Mouse (Mus musculus) neural tube, embryonic 13.5 days (tissue): Measurements from ENCODE around the gene Pnmal1. TPM values are rescaled to one million over a fixed set of nuclear protein-coding genes. Genes with fewer than 3 reads are reported as not detected.

Source experiments
- ATAC-seq: fragments of 200-750 bp; cut with Nextera tagmentation; 2 replicates; pipeline ENCODE4 v1.8.0; 2017; ENCODE audit warnings: low read depth, mild to moderate bottlenecking, moderate TSS enrichment, moderate library complexity
- H3K27ac ChIP-seq: fragments of 300-500 bp; sonication (generic); replicated peaks from 2 replicates; pipeline ENCODE4 v1.5.1; 2015; ENCODE audit warnings: moderate library complexity, mild to moderate bottlenecking, inconsistent platforms
- H3K27me3 ChIP-seq: fragments of 300-500 bp; sonication (generic); 2 replicates; pipeline ENCODE4 v1.6.1; 2015; ENCODE audit warnings: mild to moderate bottlenecking, inconsistent platforms
- H3K36me3 ChIP-seq: fragments of 300-500 bp; sonication (generic); 2 replicates; pipeline ENCODE4 v1.6.1; 2015; ENCODE audit warnings: mild to moderate bottlenecking, inconsistent platforms
- H3K4me1 ChIP-seq: fragments of 300-500 bp; sonication (generic); replicated peaks from 2 replicates; pipeline ENCODE4 v1.6.1; 2015; ENCODE audit warnings: inconsistent platforms
- H3K4me2 ChIP-seq: fragments of 300-500 bp; sonication (generic); 2 replicates; pipeline ENCODE4 v1.6.1; 2015; ENCODE audit warnings: inconsistent platforms, mild to moderate bottlenecking, moderate library complexity
- H3K4me3 ChIP-seq: fragments of 300-500 bp; sonication (generic); 2 replicates; pipeline ENCODE4 v1.5.1; 2015; ENCODE audit warnings: mild to moderate bottlenecking, inconsistent platforms
- H3K9ac ChIP-seq: fragments of 300-500 bp; sonication (generic); 2 replicates; pipeline ENCODE4 v1.6.1; 2015; ENCODE audit warnings: moderate library complexity, mild to moderate bottlenecking, inconsistent platforms
- H3K9me3 ChIP-seq: fragments of 300-500 bp; sonication (generic); 2 replicates; pipeline ENCODE4 v1.6.1; 2016; ENCODE audit warnings: inconsistent platforms
- WGBS: fragments of 180-500 bp; shearing (Covaris S2); methylation state at CpG from one replicate; pipeline ENCODE4 v1.1.7; 2015; 5-methylcytosine and 5-hydroxymethylcytosine counted together
- polyA plus RNA-seq: library from polyadenylated mRNA; unstranded; fragments of >200 nt; fragmentation: Nextera tagmentation; extraction: Ambion mirVana; gene quantifications from 2 replicates; pipeline ENCODE4 v1.2.1, GENCODE M21; 2015

Gene Pnmal1
- polyA plus RNA-seq, 1 experiment from 2014 or later: 39.7 TPM

GRCm38 (mm10) chr7:17011909-17012590 lies 52.6 kb downstream of the Pnmal1 start:
- Histone ChIP-seq H3K36me3 (peaks cover 100% of the 10 kb centered on the region), H3K27ac (no peak overlapping the region), H3K9ac (no peak overlapping the region), H3K4me3 (no peak overlapping the region), H3K27me3 (no peaks in the 10 kb centered on the region), H3K9me3 (no peaks in the 10 kb centered on the region), H3K4me2 (no peak overlapping the region), H3K4me1 (peaks cover 4% of the 10 kb centered on the region)
- 92% methylated on average over 7 of the region's 7 CpGs for WGBS
- ATAC-seq: no peak

Other genes with a start within 250 kb of the Pnmal1 start
- not detected in 2 replicates for gene Ceacam9, start 237.8 kb upstream of the Pnmal1 start, polyA plus RNA-seq
- gene Ap2s1, start 221.3 kb upstream of the Pnmal1 start, polyA plus RNA-seq: 372 and 378 TPM in 2 replicates
- 8.8 and 9.0 TPM in 2 replicates for gene Slc1a5, start 178.3 kb upstream of the Pnmal1 start, polyA plus RNA-seq
- 155 and 174 TPM in 2 replicates for gene Strn4, start 143.8 kb upstream of the Pnmal1 start, polyA plus RNA-seq
- 40.0 and 45.9 TPM in 2 replicates for gene Fkrp, start 142.9 kb upstream of the Pnmal1 start, polyA plus RNA-seq
- 6.3 and 6.8 TPM in 2 replicates for gene Prkd2, start 116.8 kb upstream of the Pnmal1 start, polyA plus RNA-seq
- gene Dact3, start 84.4 kb upstream of the Pnmal1 start, polyA plus RNA-seq: 3.7 and 3.9 TPM in 2 replicates
- gene Gng8, start 67.9 kb upstream of the Pnmal1 start, polyA plus RNA-seq: 15.4 and 24.1 TPM in 2 replicates
- gene Ptgir, start 53.2 kb upstream of the Pnmal1 start, polyA plus RNA-seq: 3.1 and 3.6 TPM in 2 replicates
- 275 and 297 TPM in 2 replicates for gene Calm3, start 35.6 kb upstream of the Pnmal1 start, polyA plus RNA-seq
- gene Pnmal2, start 15.0 kb upstream of the Pnmal1 start, polyA plus RNA-seq: 76.2 and 82.4 TPM in 2 replicates
- 3.3 and 3.5 TPM in 2 replicates for gene Gm42372, start 23.4 kb downstream of the Pnmal1 start, polyA plus RNA-seq
- 6.6 and 7.6 TPM in 2 replicates for gene Ccdc8, start 33.0 kb downstream of the Pnmal1 start, polyA plus RNA-seq
- 116 and 127 TPM in 2 replicates for gene Ppp5c, start 68.2 kb downstream of the Pnmal1 start, polyA plus RNA-seq
- gene Hif3a, start 102.7 kb downstream of the Pnmal1 start, polyA plus RNA-seq: 4.3 and 5.2 TPM in 2 replicates
- 1.2 and 1.6 TPM in 2 replicates for gene Psg16, start 114.4 kb downstream of the Pnmal1 start, polyA plus RNA-seq
- gene Ceacam3, start 190.6 kb downstream of the Pnmal1 start, polyA plus RNA-seq: not detected in 2 replicates
- not detected in 2 replicates for gene Psg29, start 243.8 kb downstream of the Pnmal1 start, polyA plus RNA-seq